Mouse (Mus musculus): ENCODE measurements around the gene Ptprz1.
"Not testable (repeated sequence)": the region's sequence is repeated elsewhere in the genome, so short reads cannot be mapped to it uniquely, and the experiment has no call there.

Gene Ptprz1

DNA sequence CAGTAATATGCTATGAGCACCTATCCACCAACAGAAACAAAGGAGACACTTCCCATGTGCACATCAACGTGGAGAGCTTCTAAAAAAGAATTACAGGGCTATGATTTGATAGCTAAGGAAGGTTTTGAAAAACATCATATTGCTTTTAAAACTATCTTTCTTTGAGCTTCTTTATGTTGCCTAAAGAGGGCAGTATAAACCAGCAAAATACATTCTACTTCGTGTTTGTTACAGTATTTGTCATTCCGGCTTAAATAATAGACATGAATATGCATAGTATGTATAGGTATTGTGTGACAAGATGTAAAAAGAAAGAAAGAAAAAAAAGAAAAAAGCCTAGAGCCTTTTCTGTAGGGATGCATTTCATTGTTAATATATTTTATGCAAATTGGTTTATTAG, 127.8 kb downstream of the Ptprz1 start:
- no peak for DNase-seq (ENCODE audit: low spot score)

DNA sequence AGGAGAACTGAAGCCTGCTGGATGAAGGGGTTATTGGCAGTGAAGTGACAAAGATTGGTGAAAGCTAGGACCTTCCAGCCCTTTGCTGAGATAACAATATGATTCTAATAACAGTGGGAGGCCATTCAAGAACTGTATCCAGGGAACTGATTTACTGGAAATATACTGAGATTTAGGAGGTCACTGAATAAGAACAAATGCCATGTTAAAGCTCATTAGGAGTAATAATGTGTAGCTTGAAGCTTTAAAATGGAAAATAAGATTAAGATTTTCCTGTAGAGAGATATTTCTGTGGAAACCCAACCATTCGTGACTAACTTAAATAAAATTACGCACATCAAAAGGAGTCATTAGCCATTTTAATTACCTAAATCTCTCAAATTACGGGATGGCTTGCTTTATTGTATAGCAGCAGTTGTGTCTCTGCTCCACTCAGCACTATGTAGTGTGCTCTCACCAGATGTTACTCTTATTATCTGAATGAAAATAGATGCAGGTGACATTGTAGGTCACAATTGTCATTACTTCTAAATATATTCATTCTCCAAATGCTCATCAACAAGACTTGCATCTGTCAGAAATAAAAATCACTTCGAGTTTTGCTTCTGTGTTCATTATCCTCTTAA, 139.8 kb downstream of the Ptprz1 start:
- DNase-seq (ENCODE audit: low spot score), result no peak

DNA sequence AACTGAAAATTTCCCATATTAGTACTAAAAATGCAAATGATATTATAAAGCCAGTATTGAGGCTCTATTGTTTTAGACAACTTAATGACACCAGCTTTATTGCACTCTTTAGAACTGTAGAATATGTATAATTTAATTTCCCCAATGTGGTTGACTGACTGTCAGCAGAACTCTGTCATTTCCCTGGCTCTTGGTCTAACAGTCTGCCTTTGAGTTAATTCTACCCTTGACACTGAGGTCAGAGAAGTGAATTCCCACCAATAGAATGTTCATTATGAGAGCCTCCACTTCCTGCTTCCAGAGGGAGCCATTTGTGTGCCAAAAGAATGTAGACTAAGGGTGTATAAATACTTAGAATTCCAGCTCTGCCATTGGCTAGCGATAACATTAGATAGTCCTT, 152.9 kb downstream of the Ptprz1 start:
- no peak for DNase-seq (ENCODE audit: low spot score)

DNA sequence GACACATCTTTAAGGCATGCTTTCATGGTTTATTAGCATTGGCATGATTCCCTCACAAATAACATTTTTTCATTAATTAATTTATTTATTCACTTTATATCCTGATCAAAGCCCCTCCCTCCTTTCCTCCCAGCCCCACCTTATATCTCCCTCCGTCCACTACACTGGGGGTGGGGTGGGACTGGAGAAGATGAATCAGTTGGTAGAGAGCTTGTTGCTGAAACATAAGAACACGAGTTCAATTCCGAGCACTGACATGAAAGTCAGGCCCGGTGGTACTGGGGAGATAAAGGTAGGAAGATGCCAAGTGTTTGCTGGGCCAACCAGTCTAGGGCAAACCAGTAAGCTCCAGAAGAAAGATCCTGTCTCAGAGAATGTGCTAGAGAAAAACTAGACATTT, 173.5 kb downstream of the Ptprz1 start:
- no peak for DNase-seq (ENCODE audit: low spot score)

DNA sequence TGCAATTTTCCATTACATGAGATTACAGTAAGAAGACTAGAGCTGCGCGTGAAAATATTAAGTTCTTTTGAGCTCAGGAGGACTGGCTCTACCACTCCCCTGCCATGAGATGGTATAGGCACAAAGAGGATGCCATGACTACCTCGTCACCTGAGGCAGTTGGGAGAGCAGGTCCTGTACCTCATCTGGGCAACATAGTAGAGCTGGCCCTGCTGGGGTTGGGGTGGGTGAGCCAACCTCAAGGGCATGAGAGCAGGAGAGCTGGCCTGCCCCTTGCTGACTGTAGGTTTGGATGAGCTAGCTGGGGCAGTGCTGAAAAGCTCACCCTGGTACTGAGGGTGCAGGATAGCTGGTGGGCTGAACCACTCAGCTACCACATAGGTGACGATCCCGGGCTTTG, 180.4 kb downstream of the Ptprz1 start:
- DNase-seq (ENCODE audit: low spot score), result no peak

DNA sequence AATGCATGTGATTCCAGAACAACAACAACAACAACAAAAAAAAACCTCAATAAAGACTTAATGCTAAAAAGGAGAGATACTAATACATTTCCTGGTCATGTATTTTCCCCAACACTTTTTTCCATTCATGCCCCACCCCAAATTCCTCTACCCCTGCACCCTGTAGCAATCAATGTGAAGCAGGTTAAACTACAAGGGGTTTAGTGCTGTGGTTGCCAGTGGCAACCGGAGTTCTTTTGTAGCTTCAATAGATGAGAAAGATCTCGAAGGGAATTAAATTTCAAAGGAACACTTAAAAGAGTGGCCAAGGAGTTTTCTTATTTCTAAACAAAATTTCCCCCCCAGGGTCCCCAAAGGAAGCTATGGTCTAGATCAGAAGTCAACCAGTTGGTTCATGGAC, 200.8 kb downstream of the Ptprz1 start:
- no peak for DNase-seq (ENCODE audit: low spot score)

DNA sequence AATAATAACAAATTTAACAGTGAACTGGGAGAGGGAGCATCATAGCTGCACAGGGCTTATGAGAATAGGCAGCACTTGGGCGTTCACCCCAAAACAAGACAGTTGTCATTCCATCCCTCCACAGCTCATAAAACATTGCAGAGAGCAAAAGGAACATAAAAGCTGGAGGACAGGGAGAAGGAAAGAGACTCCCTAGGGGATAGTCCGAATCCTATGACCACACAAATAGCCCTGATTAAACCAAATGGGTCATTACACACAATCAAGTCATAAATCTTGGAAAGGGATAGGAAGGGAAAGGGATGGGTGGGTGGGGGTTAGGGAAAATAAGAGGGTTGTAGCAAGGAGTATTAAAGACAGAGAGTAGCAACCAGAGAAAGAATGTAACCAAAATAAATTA, 203.0 kb downstream of the Ptprz1 start:
- DNase-seq (ENCODE audit: low spot score), result no peak

DNA sequence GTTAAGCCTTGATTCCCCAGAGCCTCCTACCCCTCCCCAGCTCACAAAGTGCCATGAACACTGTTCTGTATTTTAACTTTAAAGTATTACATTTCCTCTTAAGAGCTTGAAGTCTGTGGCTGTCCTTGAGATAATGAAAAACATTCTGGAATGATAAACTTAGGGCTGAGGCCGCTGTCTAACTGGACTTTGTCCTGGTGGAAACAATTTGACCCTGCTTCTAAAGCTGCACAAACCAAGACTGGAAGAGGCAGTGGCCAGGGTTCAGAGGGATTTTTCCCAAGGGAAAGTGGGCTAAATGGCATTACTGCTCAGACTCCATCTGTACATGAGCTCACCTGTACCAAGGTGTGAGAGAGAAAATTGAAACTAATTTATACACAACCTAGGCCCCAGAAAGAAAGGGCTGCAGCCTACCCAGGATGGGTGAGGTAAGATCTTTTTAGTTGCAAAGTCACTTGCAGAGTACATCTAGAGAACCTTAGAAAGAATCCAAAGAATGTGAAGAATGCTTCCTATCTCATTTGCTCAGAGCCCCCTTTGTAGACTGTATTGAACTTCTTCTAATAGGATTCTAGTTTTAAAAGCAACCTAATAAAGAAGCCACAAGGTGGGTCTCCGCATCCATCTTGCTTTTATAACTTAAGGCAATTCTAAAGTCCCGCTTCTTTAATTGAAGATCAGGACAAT, 204.8 kb downstream of the Ptprz1 start:
- peak; percentile 1 for DNase-seq (ENCODE audit: low spot score)

DNA sequence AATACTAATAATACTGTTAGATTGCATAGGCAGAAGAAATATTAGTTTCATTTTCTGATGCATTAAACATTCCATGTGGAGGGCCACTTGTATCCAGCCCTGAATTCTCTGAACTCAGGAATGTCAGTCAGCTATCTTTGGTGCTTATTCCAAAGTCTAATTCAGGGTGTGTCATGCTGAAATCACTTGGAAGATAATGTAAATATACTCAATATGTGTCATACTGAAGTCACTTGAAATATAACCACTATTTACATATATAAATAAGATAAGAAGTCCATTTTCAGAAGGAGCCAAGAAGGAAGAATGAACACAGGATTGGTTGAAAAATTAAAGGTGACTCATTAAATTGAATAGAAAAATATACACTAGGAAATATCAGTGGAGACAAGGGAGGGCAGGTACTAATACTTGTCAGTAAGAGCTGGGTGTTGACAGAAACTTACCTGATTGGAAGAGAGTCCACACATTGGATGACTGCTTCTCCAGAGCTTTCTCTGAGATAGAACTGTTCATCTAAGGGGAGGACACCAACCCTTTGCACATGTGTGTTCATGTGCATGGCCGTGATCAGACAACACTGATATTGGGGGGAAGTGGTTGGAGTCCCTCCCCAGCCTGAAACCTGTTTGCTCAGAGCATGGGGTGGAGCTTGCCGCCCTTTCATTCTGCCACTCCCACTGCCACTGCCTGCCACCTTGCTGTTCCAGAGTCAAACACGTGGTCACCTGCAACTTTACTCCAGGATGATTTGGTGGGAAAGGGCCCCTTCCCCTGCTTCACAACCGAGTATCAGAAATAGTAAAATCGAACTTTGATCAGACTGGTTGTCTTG, 209.5 kb downstream of the Ptprz1 start:
- DNase-seq (ENCODE audit: low spot score), result no peak

DNA sequence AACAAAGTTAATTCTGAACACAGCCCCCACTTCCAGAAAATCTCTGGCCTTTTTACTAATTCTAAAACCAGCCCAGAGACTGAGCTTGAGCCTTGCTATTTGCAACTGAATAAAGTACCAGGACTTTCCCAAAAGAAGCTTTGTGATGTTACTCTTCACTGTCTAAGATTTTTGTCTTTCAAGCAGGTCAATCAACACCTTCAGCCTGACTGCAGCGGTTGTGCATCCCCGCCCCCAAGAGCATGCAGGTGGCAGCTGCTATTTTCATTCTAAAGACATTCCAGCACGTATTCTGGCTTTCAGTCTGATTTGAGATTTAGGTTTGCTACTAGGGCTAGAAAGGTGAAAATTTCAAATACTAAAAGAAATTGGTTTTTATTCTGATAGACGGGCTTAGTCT, 214.0 kb downstream of the Ptprz1 start:
- not testable (repeated sequence) for DNase-seq (ENCODE audit: low spot score)

DNA sequence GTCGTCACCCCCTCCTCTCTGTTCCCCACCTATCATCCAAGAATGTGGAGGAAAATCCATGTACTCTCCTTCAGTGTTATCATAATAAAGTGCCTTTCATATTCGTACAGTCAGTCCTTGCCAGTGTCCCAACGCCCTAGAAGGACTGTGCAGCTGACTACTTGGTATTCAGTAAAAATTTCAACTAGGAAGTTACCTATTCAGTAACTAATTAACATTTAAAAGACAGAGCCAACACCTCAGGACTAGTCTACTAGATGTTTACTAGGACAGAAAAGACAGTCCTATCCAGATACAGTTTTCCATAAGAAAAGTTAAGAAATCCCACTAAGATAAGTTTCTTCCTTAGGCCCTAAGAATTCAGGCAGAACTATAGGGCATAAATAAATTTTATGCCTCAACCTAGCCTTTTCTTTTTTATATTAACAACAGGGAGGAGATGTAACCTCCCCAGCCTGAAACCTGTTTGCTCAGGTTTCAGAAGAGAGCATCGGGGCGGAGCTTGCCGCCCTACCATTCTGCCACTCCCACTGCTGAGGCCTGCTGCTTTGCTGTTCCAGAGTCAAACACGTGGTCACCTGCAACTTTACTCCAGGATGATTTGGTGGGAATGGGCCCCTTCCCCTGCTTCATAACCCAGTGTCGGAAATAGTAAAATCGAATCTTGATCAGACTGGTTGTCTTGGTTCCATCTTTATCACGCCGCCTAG, 215.2 kb downstream of the Ptprz1 start:
- not testable (repeated sequence) for DNase-seq (ENCODE audit: low spot score)
